Mouse (Mus musculus): Measurements from ENCODE around the gene Gja4. TPM values are rescaled to one million over a fixed set of nuclear protein-coding genes. Genes with fewer than 3 reads are reported as not detected.
A peak's percentile ranks its signal among the peaks of the same experiment; 100 is the strongest.

The Gja4 gene
- 24.0 and 27.6 TPM in 2 replicates for polyA plus RNA-seq (2015; fragmentation: Nextera tagmentation; extraction: Ambion mirVana)

DNA sequence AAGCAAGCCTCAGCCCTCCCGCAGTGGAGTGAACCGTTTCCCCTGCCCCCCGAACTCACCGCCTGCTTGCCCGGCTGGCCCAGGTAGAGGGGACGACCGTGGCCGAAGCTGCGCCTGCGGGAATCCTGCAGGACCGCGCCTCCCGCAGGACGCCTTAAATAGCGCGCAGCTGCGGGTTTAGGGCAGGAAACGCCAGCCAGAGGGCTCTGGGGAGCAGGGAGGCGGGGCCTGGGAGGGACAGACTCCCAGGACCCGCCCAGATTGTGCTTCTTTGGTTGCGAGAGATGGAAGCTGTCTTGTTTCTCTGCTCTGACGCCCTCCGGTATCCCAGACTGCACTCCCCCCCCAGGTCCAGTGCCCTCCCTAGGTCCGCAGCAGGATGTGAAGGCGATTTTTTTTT, at the start of gene Gja4:
Gja4 (minus strand) TSS at position 179 of the 400 bp plus-strand sequence.
- Histone ChIP-seq H3K4me3 (replicated peaks; ENCODE audit: low read depth, low read length) (peak within 1 kb of the TSS; percentile 43), H3K27me3 (ENCODE audit: insufficient read depth, low read length) (peaks cover 3% of the 10 kb centered on the region; the same call in 1 of the 2 replicates), H3K9me3 (replicated peaks; ENCODE audit: low read length) (no peaks in the 10 kb centered on the region), H3K4me1 (replicated peaks; ENCODE audit: insufficient read depth, low read length) (no peaks in the 10 kb centered on the region), H3K27ac (no peak within 1 kb of the TSS), H3K36me3 (ENCODE audit: insufficient read depth, low read length) (no peaks in the 10 kb centered on the region), H3K9ac (ENCODE audit: low read depth, low read length) (peak within 1 kb of the TSS; percentile 54), H3K4me2 (ENCODE audit: low read length) (peak within 1 kb of the TSS; percentile 90)
- DNase-seq (ENCODE audit: low spot score): peak; percentile 89
- peak; percentile 65 for TF ChIP-seq CTCF (IDR thresholded peaks at IDR 0.05; ENCODE audit: low read depth)
- ATAC-seq (replicated peaks; ENCODE audit: low FRiP score, low read depth): peak; percentile 69; the same call in 1 of the 2 replicates
- under 1% methylated on average over 25 of the region's 25 CpGs for WGBS

DNA sequence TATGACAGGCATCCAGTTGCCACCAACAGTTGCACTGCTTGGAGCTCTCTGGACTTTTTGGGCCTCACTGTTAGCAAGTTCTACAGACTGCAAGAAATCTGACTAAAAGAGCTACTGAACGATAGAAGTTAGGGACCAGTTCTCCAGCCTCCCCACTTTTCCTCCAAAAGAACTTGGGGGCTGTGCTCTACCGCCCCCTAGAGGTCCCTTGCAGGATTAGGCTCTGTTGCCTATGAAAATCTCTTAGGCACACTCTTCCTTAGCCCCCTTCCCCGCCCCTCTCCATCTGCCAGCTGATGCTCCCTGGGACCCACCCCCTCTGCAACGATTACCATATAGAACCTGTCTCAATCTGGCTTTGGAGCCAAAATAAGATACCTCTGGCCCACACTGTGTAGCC, 49.5 kb upstream of the Gja4 start:
- Histone ChIP-seq H3K4me3 (replicated peaks; ENCODE audit: low read depth, low read length) (no peak overlapping the region), H3K27me3 (ENCODE audit: insufficient read depth, low read length) (no peaks in the 10 kb centered on the region), H3K9me3 (replicated peaks; ENCODE audit: low read length) (no peaks in the 10 kb centered on the region), H3K36me3 (ENCODE audit: insufficient read depth, low read length) (no peaks in the 10 kb centered on the region), H3K4me1 (replicated peaks; ENCODE audit: insufficient read depth, low read length) (no peaks in the 10 kb centered on the region), H3K4me2 (ENCODE audit: low read length) (no peak overlapping the region), H3K27ac (no peak overlapping the region), H3K9ac (ENCODE audit: low read depth, low read length) (no peak overlapping the region)
- TF ChIP-seq CTCF (IDR thresholded peaks at IDR 0.05; ENCODE audit: low read depth): peak; percentile 45
- no peak for ATAC-seq (replicated peaks; ENCODE audit: low FRiP score, low read depth)
- WGBS: 64% methylated on average over 4 of the region's 4 CpGs
- DNase-seq (ENCODE audit: low spot score): no peak

DNA sequence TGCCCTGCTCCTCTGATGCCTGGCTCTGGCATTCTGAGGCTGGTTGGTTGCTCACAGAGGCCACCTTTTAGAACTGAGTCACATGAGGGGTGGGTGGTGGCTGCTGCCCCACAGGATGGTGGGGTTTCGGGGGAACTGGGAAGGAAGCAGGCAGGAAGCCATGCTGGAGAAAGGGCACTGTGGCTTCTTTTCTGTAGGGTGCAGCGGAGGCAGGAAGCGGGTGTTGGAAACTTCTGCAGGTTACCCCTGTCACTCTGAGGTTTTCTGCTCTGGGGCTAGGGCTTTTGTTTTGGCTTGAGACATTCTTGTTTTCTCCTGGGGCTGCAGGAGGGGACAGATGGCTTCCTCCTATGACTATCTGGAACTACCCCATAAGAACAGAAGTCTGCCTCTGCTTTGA, 48.7 kb upstream of the Gja4 start:
- Histone ChIP-seq H3K36me3 (ENCODE audit: insufficient read depth, low read length) (no peaks in the 10 kb centered on the region), H3K9me3 (replicated peaks; ENCODE audit: low read length) (no peaks in the 10 kb centered on the region), H3K4me2 (ENCODE audit: low read length) (no peak overlapping the region), H3K9ac (ENCODE audit: low read depth, low read length) (no peak overlapping the region), H3K27me3 (ENCODE audit: insufficient read depth, low read length) (no peaks in the 10 kb centered on the region), H3K4me1 (replicated peaks; ENCODE audit: insufficient read depth, low read length) (no peaks in the 10 kb centered on the region), H3K27ac (no peak overlapping the region), H3K4me3 (replicated peaks; ENCODE audit: low read depth, low read length) (no peak overlapping the region)
- no peak for TF ChIP-seq CTCF (IDR thresholded peaks at IDR 0.05; ENCODE audit: low read depth)
- ATAC-seq (replicated peaks; ENCODE audit: low FRiP score, low read depth) (no peak), DNase-seq (ENCODE audit: low spot score) (no peak)
- 78% methylated on average over 3 of the region's 3 CpGs for WGBS

DNA sequence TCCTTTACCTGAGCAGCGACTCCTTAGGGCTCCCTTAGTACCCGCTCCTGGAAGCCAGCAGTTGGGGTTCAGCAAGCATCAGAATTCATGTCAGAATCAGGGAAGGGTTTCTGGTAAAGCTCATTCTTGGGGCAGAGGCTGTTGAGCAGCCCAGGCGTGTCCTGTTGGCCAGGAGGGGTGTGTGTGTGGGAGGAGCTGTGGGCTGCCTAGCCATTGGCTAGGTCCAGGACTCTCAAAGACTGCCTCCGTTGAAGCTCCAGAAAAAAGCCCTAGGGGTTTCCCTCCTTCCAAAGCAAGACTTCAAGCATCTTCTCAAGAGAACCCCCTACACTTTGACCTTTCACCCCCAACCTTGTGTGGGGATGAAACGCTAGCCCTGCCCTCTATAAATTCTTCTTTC, 44.2 kb upstream of the Gja4 start, which contains the start of gene Gjb5:
Gjb5 (minus strand) TSS at position 164 of the 400 bp plus-strand sequence.
- DNase-seq (ENCODE audit: low spot score): peak; percentile 57
- no peak within 1 kb of the TSS for H3K27ac ChIP-seq
- peak within 1 kb of the TSS; percentile 21; the same call in 1 of the 2 replicates for H3K4me2 ChIP-seq (ENCODE audit: low read length)
- H3K4me3 ChIP-seq (replicated peaks; ENCODE audit: low read depth, low read length): no peak within 1 kb of the TSS
- no peak within 1 kb of the TSS for H3K9ac ChIP-seq (ENCODE audit: low read depth, low read length)
- no peak for TF ChIP-seq CTCF (IDR thresholded peaks at IDR 0.05; ENCODE audit: low read depth)
- H3K4me1 ChIP-seq (replicated peaks; ENCODE audit: insufficient read depth, low read length): no peaks in the 10 kb centered on the region
- H3K27me3 ChIP-seq (ENCODE audit: insufficient read depth, low read length): no peaks in the 10 kb centered on the region
- ATAC-seq (replicated peaks; ENCODE audit: low FRiP score, low read depth): peak; percentile 80
- H3K9me3 ChIP-seq (replicated peaks; ENCODE audit: low read length): no peaks in the 10 kb centered on the region
- H3K36me3 ChIP-seq (ENCODE audit: insufficient read depth, low read length): no peaks in the 10 kb centered on the region
- WGBS: 12% methylated on average over 5 of the region's 5 CpGs

DNA sequence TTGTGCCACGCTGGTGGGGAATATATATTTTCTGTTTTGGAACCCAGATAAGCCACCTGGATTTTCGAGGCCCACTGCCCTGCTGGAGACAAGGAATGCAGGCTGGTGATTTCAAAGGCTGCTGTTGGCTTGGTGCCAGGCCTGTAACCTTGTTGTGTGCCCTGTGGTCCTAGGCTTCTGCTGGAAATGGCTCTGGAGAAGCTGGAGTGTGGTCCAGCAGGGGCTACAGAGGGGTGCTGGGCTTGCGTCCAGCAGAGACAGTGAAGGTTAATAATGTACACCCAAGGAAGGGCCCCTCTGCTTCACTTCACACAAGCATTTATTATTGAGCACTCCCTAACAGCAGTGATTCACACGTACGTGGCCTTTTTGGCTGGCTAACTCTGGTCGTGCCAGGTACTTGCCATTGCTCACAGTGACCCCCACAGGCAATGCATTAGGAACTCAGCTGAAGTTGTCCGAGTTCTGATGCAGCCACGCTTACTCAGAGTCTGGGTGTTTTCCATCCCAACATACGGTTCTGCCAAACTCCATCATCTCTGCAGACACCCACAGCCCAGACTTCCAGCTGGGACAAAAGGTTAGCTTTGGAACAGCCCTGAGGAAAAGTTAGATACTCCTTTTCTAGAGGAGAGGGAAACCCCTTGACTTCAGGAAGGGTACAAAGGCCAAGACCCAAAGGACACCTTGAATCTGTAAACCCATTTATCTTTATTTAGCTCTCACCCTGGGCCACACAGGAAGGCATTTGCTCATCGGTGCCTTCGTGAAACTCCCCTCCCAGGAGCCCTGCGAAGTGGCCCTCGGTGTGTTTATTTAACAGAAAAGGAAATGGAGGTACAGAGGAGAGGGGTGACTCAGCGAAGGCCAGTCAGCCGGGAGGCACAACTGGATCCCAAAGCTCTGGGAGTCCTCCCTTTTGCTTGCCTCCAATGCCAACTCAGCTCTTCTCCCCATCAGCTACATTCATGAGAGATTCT, 41.0 kb upstream of the Gja4 start:
- 34% methylated on average over 15 of the region's 15 CpGs for WGBS
- H3K27me3 ChIP-seq (ENCODE audit: insufficient read depth, low read length): no peaks in the 10 kb centered on the region
- no peak for TF ChIP-seq CTCF (IDR thresholded peaks at IDR 0.05; ENCODE audit: low read depth)
- no peaks in the 10 kb centered on the region for H3K36me3 ChIP-seq (ENCODE audit: insufficient read depth, low read length)
- H3K4me3 ChIP-seq (replicated peaks; ENCODE audit: low read depth, low read length): no peak overlapping the region
- no peak overlapping the region for H3K9ac ChIP-seq (ENCODE audit: low read depth, low read length)
- no peak for DNase-seq (ENCODE audit: low spot score)
- H3K4me1 ChIP-seq (replicated peaks; ENCODE audit: insufficient read depth, low read length): no peaks in the 10 kb centered on the region
- no peaks in the 10 kb centered on the region for H3K9me3 ChIP-seq (replicated peaks; ENCODE audit: low read length)
- no peak; the same call in 1 of the 2 replicates for ATAC-seq (replicated peaks; ENCODE audit: low FRiP score, low read depth)
- H3K4me2 ChIP-seq (ENCODE audit: low read length): no peak overlapping the region
- no peak overlapping the region for H3K27ac ChIP-seq

DNA sequence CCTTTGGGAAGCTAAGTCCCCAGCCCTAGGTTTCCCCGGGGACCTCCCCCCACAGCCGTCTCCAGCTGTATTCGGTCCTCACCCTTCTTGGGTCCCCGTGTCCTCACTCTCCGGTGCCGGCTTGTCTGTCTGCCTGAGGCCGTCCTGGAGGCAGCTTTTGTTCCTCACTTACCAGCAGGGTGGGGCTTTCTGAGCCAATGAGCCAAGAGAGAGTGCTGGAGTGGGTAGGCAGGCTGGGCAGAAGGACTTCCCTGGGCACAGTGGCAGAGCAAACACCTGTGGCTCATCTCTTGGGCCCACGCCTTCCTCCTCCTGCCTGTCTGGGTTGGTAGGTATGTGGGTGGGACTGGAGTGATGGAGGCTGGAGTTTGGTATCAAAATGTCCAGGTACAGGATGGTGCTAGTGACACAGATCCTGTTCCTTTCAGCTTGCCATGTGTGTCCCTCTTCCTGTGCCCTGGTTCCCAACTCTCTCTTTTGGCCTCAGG, 40.2 kb upstream of the Gja4 start, which contains the start of gene Gjb4:
Gjb4 (minus strand) TSS at position 131 of the 488 bp plus-strand sequence.
- ATAC-seq (replicated peaks; ENCODE audit: low FRiP score, low read depth): 0 out of 2 replicates have a peak, but pooled peaks have one; percentile 15
- DNase-seq (ENCODE audit: low spot score): no peak
- TF ChIP-seq CTCF (IDR thresholded peaks at IDR 0.05; ENCODE audit: low read depth): no peak
- no peaks in the 10 kb centered on the region for H3K27me3 ChIP-seq (ENCODE audit: insufficient read depth, low read length)
- no peak within 1 kb of the TSS for H3K4me3 ChIP-seq (replicated peaks; ENCODE audit: low read depth, low read length)
- no peaks in the 10 kb centered on the region for H3K36me3 ChIP-seq (ENCODE audit: insufficient read depth, low read length)
- no peak within 1 kb of the TSS for H3K4me2 ChIP-seq (ENCODE audit: low read length)
- peak within 1 kb of the TSS; percentile 5; the same call in 1 of the 2 replicates for H3K9ac ChIP-seq (ENCODE audit: low read depth, low read length)
- 39% methylated on average over 8 of the region's 8 CpGs for WGBS
- H3K27ac ChIP-seq: 0 out of 2 replicates have a peak within 1 kb of the TSS, but pooled peaks have one; percentile 15
- H3K4me1 ChIP-seq (replicated peaks; ENCODE audit: insufficient read depth, low read length): no peaks in the 10 kb centered on the region
- no peaks in the 10 kb centered on the region for H3K9me3 ChIP-seq (replicated peaks; ENCODE audit: low read length)
